ENCODE assay signal across 14 mouse cellular contexts in genomic region chr9:103443824-103444185, GRCm38 (mm10). TPM values are rescaled to one million over a fixed set of nuclear protein-coding genes. Genes with fewer than 3 reads are reported as not detected.
A peak's percentile ranks its signal among the peaks of the same experiment; 100 is the strongest.
DNase-seq lines count a peak whose midpoint lies in the region; ATAC-seq and TF ChIP-seq lines count a peak whose summit lies in the region.
"Had no signal": no experiment of that assay in that cellular context is flagged by ENCODE, and none has a peak within 500 bp of the region (broad histone marks: within the 10 kb centered on the region; RNA-seq: fewer than 3 reads in every experiment).

No protein-coding gene starts in this region.

- no peak for TF ChIP-seq EP300 in heart, postnatal 0 days (IDR thresholded peaks at IDR 0.05; ENCODE audit: low read depth)

- H3K4me1 ChIP-seq in heart, postnatal 0 days (ENCODE audit: control insufficient read depth, insufficient read depth): peaks cover 21% of the 10 kb centered on the region
- peaks cover 19% of the 10 kb centered on the region for H3K4me1 ChIP-seq in hindbrain, embryonic 15.5 days (replicated peaks)
- peaks cover 18% of the 10 kb centered on the region for H3K4me1 ChIP-seq in neural tube, embryonic 15.5 days

- DNase-seq in heart, postnatal 0 days (ENCODE audit: low spot score): no peak
- DNase-seq in heart, postnatal 14 days: no peak
- peak; percentile 39 for DNase-seq in retina, embryonic 14.5 days (ENCODE audit: low spot score)
- DNase-seq in retina, postnatal 1 day: no peak
- DNase-seq in left cerebral cortex, postnatal 36 days (ENCODE audit: low spot score in 2 of 2): no peak
- DNase-seq: cerebellum, adult 8-10 months; right cerebral cortex, postnatal 14 days had no signal

- H3K9ac ChIP-seq in heart, postnatal 0 days (replicated peaks; ENCODE audit: low read depth, low read length): no peak overlapping the region
- H3K9ac ChIP-seq in hindbrain, embryonic 15.5 days: no peak overlapping the region
- no peak overlapping the region for H3K9ac ChIP-seq in neural tube, embryonic 15.5 days (replicated peaks)
- H3K9ac ChIP-seq: liver, embryonic 14.5 days had no signal

- 57% methylated on average over 7 of the region's 7 CpGs for WGBS in heart, postnatal 0 days
- 15% methylated on average over 7 of the region's 7 CpGs for WGBS in hindbrain, embryonic 15.5 days
- WGBS in neural tube, embryonic 15.5 days: 32% methylated on average over 7 of the region's 7 CpGs

- no peaks in the 10 kb centered on the region for H3K27me3 ChIP-seq in heart, postnatal 0 days (ENCODE audit: control insufficient read depth, insufficient read depth, low read length)
- H3K27me3 ChIP-seq in hindbrain, embryonic 15.5 days: no peaks in the 10 kb centered on the region
- H3K27me3 ChIP-seq in neural tube, embryonic 15.5 days (replicated peaks): no peaks in the 10 kb centered on the region

- ATAC-seq in heart, postnatal 0 days (ENCODE audit: insufficient read depth, low read depth): no peak
- no peak for ATAC-seq in hindbrain, embryonic 15.5 days (ENCODE audit: low FRiP score, low read depth)
- ATAC-seq in neural tube, embryonic 15.5 days (ENCODE audit: low FRiP score): no peak
- ATAC-seq in megakaryocyte-erythroid progenitor cell, adult 5-6 weeks (replicated peaks; ENCODE audit: low FRiP score, low TSS enrichment, poor library complexity, severe bottlenecking): no peak

- peak overlapping the region; percentile 70 for H3K27ac ChIP-seq in heart, postnatal 0 days (ENCODE audit: low read depth)
- H3K27ac ChIP-seq in hindbrain, embryonic 15.5 days (replicated peaks): peak overlapping the region; percentile 71
- H3K27ac ChIP-seq in neural tube, embryonic 15.5 days (replicated peaks): peak overlapping the region; percentile 72
- H3K27ac ChIP-seq: left cerebral cortex, adult 2 months; liver, embryonic 14.5 days; macrophage had no signal

- 0 out of 2 replicates have a peak, but pooled peaks cover 7% of the 10 kb centered on the region for H3K9me3 ChIP-seq in heart, postnatal 0 days (replicated peaks; ENCODE audit: control insufficient read depth, low read length)
- no peaks in the 10 kb centered on the region for H3K9me3 ChIP-seq in hindbrain, embryonic 15.5 days
- no peaks in the 10 kb centered on the region for H3K9me3 ChIP-seq in neural tube, embryonic 15.5 days (replicated peaks)

- no peak for TF ChIP-seq CTCF in heart, postnatal 0 days (IDR thresholded peaks at IDR 0.05; ENCODE audit: low read depth)

- no peak overlapping the region for H3K4me3 ChIP-seq in heart, postnatal 0 days (ENCODE audit: low read depth, low read length)
- H3K4me3 ChIP-seq in hindbrain, embryonic 15.5 days: no peak overlapping the region
- H3K4me3 ChIP-seq in neural tube, embryonic 15.5 days (replicated peaks): no peak overlapping the region
- H3K4me3 ChIP-seq: left cerebral cortex, adult 2 months had no signal

- H3K4me2 ChIP-seq in heart, postnatal 0 days (ENCODE audit: low read depth, low read length): no peak overlapping the region
- peak overlapping the region; percentile 33 for H3K4me2 ChIP-seq in hindbrain, embryonic 15.5 days
- H3K4me2 ChIP-seq in neural tube, embryonic 15.5 days: peak overlapping the region; percentile 35

- intact Hi-C loops in heart, postnatal 14 days (cut with DNase I): no loop called here
- intact Hi-C loops in left cerebral cortex, postnatal 36 days (cut with DNase I): no loop called here

- no peaks in the 10 kb centered on the region for H3K36me3 ChIP-seq in heart, postnatal 0 days (replicated peaks; ENCODE audit: control insufficient read depth, insufficient read depth, low read length)
- no peaks in the 10 kb centered on the region for H3K36me3 ChIP-seq in hindbrain, embryonic 15.5 days
- H3K36me3 ChIP-seq in neural tube, embryonic 15.5 days: no peaks in the 10 kb centered on the region

RNA-seq across cellular contexts. Expression of gene Bfsp2, which starts 36.4 kb away (rescaled TPM):
- not detected in 2 replicates for total RNA-seq in heart, postnatal 0 days (2014; rRNA removed; ENCODE audit: low replicate concordance)
- polyA plus RNA-seq in heart, postnatal 0 days (2015; fragmentation: Nextera tagmentation; extraction: Ambion mirVana): 1.7 and 2.3 TPM in 2 replicates
- under 1 TPM in 1 of 2 experiments, not detected in 1; 0.65 TPM for total RNA-seq in heart, postnatal 14 days (2021)
- polyA plus RNA-seq in hindbrain, embryonic 15.5 days (2015; fragmentation: Nextera tagmentation; extraction: Ambion mirVana): 4.4 and 6.2 TPM in 2 replicates
- 2.5 and 2.7 TPM in 2 replicates for polyA plus RNA-seq in neural tube, embryonic 15.5 days (2015; fragmentation: Nextera tagmentation; extraction: Ambion mirVana)
- total RNA-seq in left cerebral cortex, postnatal 36 days (2021): 1 to 10 TPM; 3.5 to 4.3 TPM
- total RNA-seq in megakaryocyte-erythroid progenitor cell, adult 5-6 weeks (2014; fragmentation: Nextera tagmentation): 1.2 and 22.3 TPM in 2 replicates
- total RNA-seq in megakaryocyte-erythroid progenitor cell, adult 5-6 weeks (2017): 1.2 and 3.9 TPM in 2 replicates
- polyA plus RNA-seq: gonadal fat pad, adult 2 months; macrophage had no signal
